Mouse (Mus musculus) hindbrain, embryonic 12.5 days (tissue): Measurements from ENCODE around the gene Ptprc. TPM values are rescaled to one million over a fixed set of nuclear protein-coding genes. Genes with fewer than 3 reads are reported as not detected.

Experiments used
- ATAC-seq: fragments of 200-750 bp; cut with Nextera tagmentation; 2 replicates; pipeline ENCODE4 v1.8.0; 2017; ENCODE audit warnings: moderate TSS enrichment; ENCODE audit not compliant: low FRiP score
- H3K27ac ChIP-seq: fragments of 300-500 bp; sonication (generic); 2 replicates; pipeline ENCODE4 v1.5.1; 2016; ENCODE audit warnings: mild to moderate bottlenecking
- H3K27me3 ChIP-seq: fragments of 300-500 bp; sonication (generic); 2 replicates; pipeline ENCODE4 v1.6.1; 2016; ENCODE audit warnings: mild to moderate bottlenecking
- H3K36me3 ChIP-seq: fragments of 300-500 bp; sonication (generic); 2 replicates; pipeline ENCODE4 v1.6.1; 2016; ENCODE audit warnings: mild to moderate bottlenecking
- H3K4me1 ChIP-seq: fragments of 300-500 bp; sonication (generic); 2 replicates; pipeline ENCODE4 v1.6.1; 2016
- H3K4me2 ChIP-seq: fragments of 300-500 bp; sonication (generic); replicated peaks from 2 replicates; pipeline ENCODE4 v1.6.1; 2016; ENCODE audit warnings: mild to moderate bottlenecking
- H3K4me3 ChIP-seq: fragments of 300-500 bp; sonication (generic); 2 replicates; pipeline ENCODE4 v1.5.1; 2016; ENCODE audit warnings: mild to moderate bottlenecking
- H3K9ac ChIP-seq: fragments of 300-500 bp; sonication (generic); 2 replicates; pipeline ENCODE4 v1.6.1; 2016; ENCODE audit warnings: mild to moderate bottlenecking, moderate library complexity
- H3K9me3 ChIP-seq: fragments of 300-500 bp; sonication (generic); replicated peaks from 2 replicates; pipeline ENCODE4 v1.6.1; 2016; ENCODE audit warnings: mild to moderate bottlenecking
- WGBS: fragments of 180-500 bp; shearing (Covaris S2); methylation state at CpG from one replicate; pipeline ENCODE4 v1.1.7; 2016; 5-methylcytosine and 5-hydroxymethylcytosine counted together
- polyA plus RNA-seq: library from polyadenylated mRNA; unstranded; fragments of >200 nt; fragmentation: Nextera tagmentation; extraction: Ambion mirVana; gene quantifications from 2 replicates; pipeline ENCODE4 v1.2.1, GENCODE M21; 2016

Ptprc gene
- 1.5 TPM in 2 replicates for polyA plus RNA-seq

- no peaks in the 10 kb centered on the region for H3K4me1 ChIP-seq
- 82% methylated on average over 4 of the region's 4 CpGs for WGBS
- H3K9ac ChIP-seq: no peak within 1 kb of the TSS
- no peak within 1 kb of the TSS for H3K27ac ChIP-seq
- no peaks in the 10 kb centered on the region for H3K36me3 ChIP-seq
- H3K27me3 ChIP-seq: no peaks in the 10 kb centered on the region
- no peak within 1 kb of the TSS for H3K4me2 ChIP-seq
- H3K4me3 ChIP-seq: no peak within 1 kb of the TSS
- no peaks in the 10 kb centered on the region for H3K9me3 ChIP-seq
- ATAC-seq: no peak
Measured at GRCm38 (mm10) chr1:138175494-138175893, at the start of gene Ptprc. Ptprc (minus strand) TSS chr1:138175708.

- 85% methylated on average over 3 of the region's 3 CpGs for WGBS
Measured at GRCm38 (mm10) chr1:138214736-138215458, 39.4 kb upstream of the Ptprc start.

GRCm38 (mm10) chr1:138210387-138211024 is 35.0 kb upstream of the Ptprc start:
- WGBS: 89% methylated on average over 3 of the region's 3 CpGs
- no peak for ATAC-seq
- Histone ChIP-seq H3K9me3 (no peaks in the 10 kb centered on the region), H3K9ac (no peak overlapping the region), H3K27ac (no peak overlapping the region), H3K4me3 (no peak overlapping the region), H3K4me1 (0 out of 2 replicates have a peak, but pooled peaks cover 4% of the 10 kb centered on the region), H3K27me3 (no peaks in the 10 kb centered on the region), H3K36me3 (no peaks in the 10 kb centered on the region), H3K4me2 (no peak overlapping the region)

More at GRCm38 (mm10) chr1:138214736-138215458, 39.4 kb upstream of the Ptprc start:
- Histone ChIP-seq H3K4me1 (no peaks in the 10 kb centered on the region), H3K36me3 (no peaks in the 10 kb centered on the region), H3K27me3 (no peaks in the 10 kb centered on the region), H3K27ac (no peak overlapping the region), H3K9ac (no peak overlapping the region), H3K4me3 (no peak overlapping the region), H3K4me2 (no peak overlapping the region), H3K9me3 (no peaks in the 10 kb centered on the region)
- no peak for ATAC-seq

- Histone ChIP-seq H3K4me2 (no peak overlapping the region), H3K9me3 (no peaks in the 10 kb centered on the region), H3K4me3 (no peak overlapping the region), H3K4me1 (0 out of 2 replicates have a peak, but pooled peaks cover 4% of the 10 kb centered on the region), H3K9ac (no peak overlapping the region), H3K27ac (no peak overlapping the region), H3K36me3 (no peaks in the 10 kb centered on the region), H3K27me3 (no peaks in the 10 kb centered on the region)
- WGBS: 96% methylated on average over 3 of the region's 3 CpGs
- ATAC-seq: no peak
Measured at GRCm38 (mm10) chr1:138209751-138210150, 34.2 kb upstream of the Ptprc start.

DNA sequence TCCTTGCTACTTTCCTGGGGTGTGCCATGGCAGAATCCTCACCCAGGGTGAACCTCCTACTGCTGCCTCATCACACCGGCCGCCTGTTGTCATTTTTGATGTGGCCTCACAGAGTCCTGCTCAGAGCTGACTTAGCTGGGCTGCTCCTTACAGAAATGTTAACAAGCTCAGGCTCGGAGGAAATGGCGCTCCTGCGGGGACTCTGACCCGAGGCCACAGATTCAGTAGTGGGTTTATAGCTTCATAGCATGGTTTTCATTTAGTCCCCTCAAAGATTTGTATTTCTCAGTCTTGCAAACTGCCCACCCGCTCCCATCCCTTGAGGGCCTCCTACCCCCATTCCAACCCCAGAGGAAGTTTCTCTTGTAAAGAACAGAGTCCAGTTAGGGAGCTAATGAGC is 30.5 kb upstream of the Ptprc start:
- no peak for ATAC-seq
- Histone ChIP-seq H3K4me1 (0 out of 2 replicates have a peak, but pooled peaks cover 4% of the 10 kb centered on the region), H3K27ac (no peak overlapping the region), H3K27me3 (no peaks in the 10 kb centered on the region), H3K4me2 (no peak overlapping the region), H3K9ac (no peak overlapping the region), H3K36me3 (no peaks in the 10 kb centered on the region), H3K4me3 (no peak overlapping the region), H3K9me3 (no peaks in the 10 kb centered on the region)
- WGBS: 46% methylated on average over 7 of the region's 7 CpGs

DNA sequence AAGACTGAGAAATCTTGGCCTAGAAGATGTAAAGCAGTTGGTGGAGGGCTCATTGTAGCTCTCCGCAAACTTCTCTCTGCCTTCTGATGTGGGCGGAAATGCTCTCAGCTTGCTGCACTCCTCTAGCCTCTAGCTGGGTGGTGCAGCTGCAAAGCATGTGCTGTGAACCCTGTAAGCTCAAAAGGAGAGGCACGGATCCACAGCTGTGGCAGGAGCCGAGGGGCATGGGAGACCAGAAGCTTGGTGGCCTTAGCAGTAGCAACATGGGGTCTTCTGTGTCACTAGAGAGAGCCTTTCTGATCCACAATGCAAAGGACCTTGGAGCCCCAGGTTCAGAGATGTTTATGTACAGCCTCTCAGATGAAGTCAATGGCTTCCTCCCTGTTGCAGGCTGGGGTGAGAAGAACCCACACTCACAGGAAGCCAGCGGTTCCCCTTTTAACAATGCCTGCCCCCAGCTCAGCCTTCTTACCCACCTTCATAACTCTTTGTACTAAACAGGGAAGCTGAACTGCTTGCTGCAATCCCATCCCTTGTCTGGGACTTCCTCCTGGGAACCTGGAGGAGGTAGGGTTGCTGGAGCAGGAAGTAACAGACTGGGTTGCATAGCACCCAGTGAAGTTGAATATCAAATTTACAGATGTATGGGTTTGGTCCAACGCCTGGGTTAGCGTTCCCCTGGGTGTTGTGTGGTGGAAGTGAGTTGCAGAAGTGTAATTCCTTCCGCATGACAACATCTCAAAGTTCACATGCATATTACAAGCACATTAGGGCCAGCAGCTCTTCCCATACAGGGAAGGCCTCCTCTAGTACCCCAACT is 16.4 kb upstream of the Ptprc start:
- H3K4me1 ChIP-seq: no peaks in the 10 kb centered on the region
- no peaks in the 10 kb centered on the region for H3K36me3 ChIP-seq
- no peaks in the 10 kb centered on the region for H3K9me3 ChIP-seq
- ATAC-seq: no peak
- WGBS: 84% methylated on average over 8 of the region's 8 CpGs
- H3K4me2 ChIP-seq: no peak overlapping the region
- H3K4me3 ChIP-seq: no peak overlapping the region
- H3K27me3 ChIP-seq: no peaks in the 10 kb centered on the region
- H3K27ac ChIP-seq: no peak overlapping the region
- no peak overlapping the region for H3K9ac ChIP-seq

DNA sequence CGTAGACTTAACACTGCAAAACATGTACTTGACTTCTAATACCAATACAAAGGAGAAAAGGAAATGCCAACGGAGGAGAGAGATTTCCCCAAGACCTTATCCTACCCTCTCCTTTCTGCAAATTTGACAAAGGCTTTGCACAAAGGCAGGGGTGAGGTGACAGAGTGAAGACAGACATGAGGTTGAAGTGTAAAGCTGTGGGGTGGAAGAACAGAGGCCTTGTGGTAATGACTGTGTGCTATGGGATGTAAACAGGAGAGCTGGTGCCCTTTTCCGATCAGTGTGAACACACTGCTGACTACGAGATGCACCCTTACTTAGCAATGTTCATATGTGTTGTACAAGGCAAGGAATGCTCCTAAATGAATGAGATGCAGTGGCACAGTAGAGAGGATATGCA is 12.6 kb upstream of the Ptprc start:
- no peak for ATAC-seq
- Histone ChIP-seq H3K4me1 (no peaks in the 10 kb centered on the region), H3K27ac (no peak overlapping the region), H3K36me3 (no peaks in the 10 kb centered on the region), H3K9me3 (no peaks in the 10 kb centered on the region), H3K27me3 (no peaks in the 10 kb centered on the region), H3K4me2 (no peak overlapping the region), H3K9ac (no peak overlapping the region), H3K4me3 (no peak overlapping the region)
- WGBS: 88% methylated on average over 4 of the region's 4 CpGs

DNA sequence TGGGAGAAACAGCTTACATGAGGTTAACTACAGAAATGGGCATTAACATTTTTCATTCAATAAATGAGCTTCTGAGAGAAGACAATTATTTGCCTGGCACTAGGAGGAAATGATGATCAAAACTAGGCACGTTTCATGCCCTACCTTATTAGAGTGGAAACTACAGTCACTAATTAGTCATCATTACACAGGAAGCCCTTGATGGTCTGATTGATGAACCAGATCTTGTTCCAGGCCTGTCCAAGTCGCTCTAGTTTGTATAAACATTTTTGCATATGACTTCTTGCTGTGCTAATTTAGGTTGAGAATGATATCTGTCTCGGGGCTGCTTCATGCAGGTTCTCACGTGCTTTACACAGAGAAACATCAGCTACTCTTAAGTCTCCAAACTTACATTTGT is 10.4 kb upstream of the Ptprc start:
- Histone ChIP-seq H3K4me1 (no peaks in the 10 kb centered on the region), H3K4me3 (no peak overlapping the region), H3K9me3 (no peaks in the 10 kb centered on the region), H3K27ac (no peak overlapping the region), H3K9ac (no peak overlapping the region), H3K27me3 (no peaks in the 10 kb centered on the region), H3K36me3 (no peaks in the 10 kb centered on the region), H3K4me2 (no peak overlapping the region)
- WGBS: 81% methylated on average over 4 of the region's 4 CpGs
- ATAC-seq: no peak

DNA sequence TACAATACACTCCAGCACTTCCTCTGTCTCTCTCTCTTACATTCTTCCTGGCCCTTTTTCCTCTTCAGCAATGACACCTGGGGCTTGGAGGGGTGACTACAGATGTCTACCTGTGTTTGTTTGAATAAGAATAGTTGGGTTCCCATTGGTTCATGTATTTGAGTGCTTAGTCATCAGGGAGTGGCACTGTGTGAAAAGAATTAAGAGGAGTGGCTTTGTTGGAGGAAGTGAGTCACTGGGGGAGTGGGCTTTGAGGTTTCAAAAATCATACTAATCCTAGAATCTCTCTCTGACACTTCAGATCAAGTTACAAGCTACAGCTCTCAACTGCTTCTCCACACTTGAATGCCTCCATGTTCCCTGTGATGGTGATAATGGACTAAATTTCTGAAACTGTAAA is 4.6 kb upstream of the Ptprc start:
- H3K4me1 ChIP-seq: no peaks in the 10 kb centered on the region
- H3K36me3 ChIP-seq: no peaks in the 10 kb centered on the region
- no peaks in the 10 kb centered on the region for H3K9me3 ChIP-seq
- H3K4me2 ChIP-seq: no peak overlapping the region
- H3K27ac ChIP-seq: no peak overlapping the region
- H3K27me3 ChIP-seq: no peaks in the 10 kb centered on the region
- ATAC-seq: no peak
- no peak overlapping the region for H3K9ac ChIP-seq
- H3K4me3 ChIP-seq: no peak overlapping the region

DNA sequence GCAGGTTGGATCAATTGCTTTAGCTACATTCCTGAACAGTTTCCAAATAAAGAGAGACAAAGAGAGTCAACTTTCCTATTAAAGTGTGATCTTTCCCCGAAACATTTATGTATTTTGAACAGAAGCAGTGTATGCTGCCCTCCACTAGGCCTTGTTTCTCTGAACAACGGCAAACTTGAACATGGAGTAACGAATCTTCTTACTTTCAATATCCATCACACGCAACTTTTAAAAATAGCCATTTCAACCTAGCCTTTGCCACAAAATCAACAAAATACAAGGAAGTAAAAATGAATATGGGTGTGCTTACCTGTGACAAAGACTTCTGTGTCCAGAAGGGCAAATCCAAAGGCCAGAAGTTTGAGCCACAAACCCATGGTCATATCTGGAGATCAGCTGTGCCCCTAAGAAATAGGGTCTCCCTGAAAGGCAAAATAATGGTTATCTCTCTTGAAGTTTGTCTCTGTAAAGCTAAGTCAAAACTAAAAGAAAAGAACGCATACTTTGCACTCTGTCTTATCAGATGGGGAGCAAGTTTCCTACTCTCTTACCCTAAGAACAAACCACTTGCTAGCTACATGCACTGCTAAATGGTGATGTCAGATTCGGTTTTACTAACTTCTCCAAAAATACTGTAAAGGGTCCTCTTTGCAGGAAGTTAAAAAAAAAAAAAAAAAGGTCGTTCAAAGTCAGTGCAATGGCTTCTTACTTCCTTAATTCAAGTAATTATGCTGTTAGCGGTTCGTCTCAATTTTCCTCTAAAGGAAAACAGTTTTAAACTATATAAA is 609 bp downstream of the Ptprc start:
- H3K27me3 ChIP-seq: no peaks in the 10 kb centered on the region
- H3K4me2 ChIP-seq: no peak overlapping the region
- no peak for ATAC-seq
- H3K9ac ChIP-seq: no peak overlapping the region
- no peaks in the 10 kb centered on the region for H3K9me3 ChIP-seq
- H3K36me3 ChIP-seq: no peaks in the 10 kb centered on the region
- no peaks in the 10 kb centered on the region for H3K4me1 ChIP-seq
- no peak overlapping the region for H3K27ac ChIP-seq
- no peak overlapping the region for H3K4me3 ChIP-seq
- WGBS: 88% methylated on average over 9 of the region's 9 CpGs

DNA sequence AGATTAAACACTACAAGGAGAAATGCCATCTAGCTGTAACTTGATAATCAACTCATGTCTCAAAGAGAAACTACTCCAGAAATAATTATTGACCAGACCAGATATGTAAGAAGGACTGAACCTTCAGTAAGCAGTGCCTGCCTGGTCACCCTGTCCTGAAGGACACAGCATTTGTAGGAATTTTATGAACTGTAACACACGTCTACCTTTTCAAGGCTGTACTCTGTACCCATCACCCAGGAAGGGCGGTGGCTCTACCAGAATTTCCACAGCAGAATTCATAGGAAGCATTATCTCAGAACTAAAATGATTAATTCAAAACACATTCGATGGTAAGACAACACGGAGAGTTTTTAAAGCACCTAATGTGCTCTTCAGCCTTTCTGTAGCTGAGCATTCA is 1.4 kb downstream of the Ptprc start:
- Histone ChIP-seq H3K9ac (no peak overlapping the region), H3K27ac (no peak overlapping the region), H3K4me2 (no peak overlapping the region), H3K9me3 (no peaks in the 10 kb centered on the region), H3K4me3 (no peak overlapping the region), H3K27me3 (no peaks in the 10 kb centered on the region), H3K4me1 (no peaks in the 10 kb centered on the region), H3K36me3 (no peaks in the 10 kb centered on the region)
- ATAC-seq: no peak
- 89% methylated on average over 4 of the region's 4 CpGs for WGBS

DNA sequence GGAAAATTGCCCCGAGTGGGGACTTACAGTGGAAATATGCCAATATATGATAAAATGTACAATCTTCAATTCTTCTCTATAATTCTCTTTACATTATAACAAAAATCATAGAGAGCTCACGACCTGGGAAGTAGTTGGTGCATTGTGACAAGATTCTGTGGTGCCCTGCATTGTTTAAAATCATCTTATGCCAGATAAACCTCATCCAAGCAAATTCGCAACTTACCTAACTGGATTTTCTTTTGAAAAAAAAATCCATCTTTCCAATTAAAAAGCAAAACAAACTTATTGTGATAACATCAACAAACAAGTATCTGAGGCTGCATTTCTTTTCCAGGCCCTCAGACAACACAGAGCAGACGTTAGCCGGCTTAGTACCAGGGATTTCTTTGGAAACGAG is 1.8 kb downstream of the Ptprc start:
- Histone ChIP-seq H3K4me1 (no peaks in the 10 kb centered on the region), H3K36me3 (no peaks in the 10 kb centered on the region), H3K27ac (no peak overlapping the region), H3K4me2 (no peak overlapping the region), H3K9ac (no peak overlapping the region), H3K9me3 (no peaks in the 10 kb centered on the region), H3K27me3 (no peaks in the 10 kb centered on the region), H3K4me3 (no peak overlapping the region)
- WGBS: 89% methylated on average over 6 of the region's 6 CpGs
- ATAC-seq: no peak
